Mouse (Mus musculus): ENCODE measurements around the gene Serpina6. TPM values are rescaled to one million over a fixed set of nuclear protein-coding genes. Genes with fewer than 3 reads are reported as not detected.
"Not testable (repeated sequence)": the region's sequence is repeated elsewhere in the genome, so short reads cannot be mapped to it uniquely, and the experiment has no call there.

Gene Serpina6
- total and polyA plus RNA-seq, 2 experiments from 2014 or later: not detected

DNA sequence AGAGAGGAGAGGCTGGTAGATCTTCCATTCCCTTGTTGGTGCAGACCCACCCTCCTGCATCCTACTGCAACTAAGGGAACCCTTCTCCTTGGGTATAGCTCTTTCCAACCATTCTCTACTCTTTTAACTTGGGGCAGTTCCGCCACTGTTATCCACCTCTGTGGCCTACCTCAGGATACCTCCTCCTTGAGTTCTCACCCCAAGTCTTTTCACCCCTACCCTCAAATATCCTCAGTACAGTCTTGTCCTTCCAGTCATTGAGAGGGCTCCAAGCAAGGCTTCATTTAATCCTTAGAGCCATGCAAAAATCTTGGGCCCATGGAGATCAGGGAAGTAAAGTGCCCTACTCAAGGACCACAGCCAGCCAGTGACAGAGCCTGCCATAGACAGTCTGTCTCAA, 19.0 kb upstream of the Serpina6 start, which contains the start of gene Serpina16:
TSS of gene Serpina16 (minus strand) at position 101 of the 400 bp plus-strand sequence.
- no peak within 1 kb of the TSS for H3K27ac ChIP-seq
- DNase-seq (ENCODE audit: low spot score) (no peak), ATAC-seq (no peak)

DNA sequence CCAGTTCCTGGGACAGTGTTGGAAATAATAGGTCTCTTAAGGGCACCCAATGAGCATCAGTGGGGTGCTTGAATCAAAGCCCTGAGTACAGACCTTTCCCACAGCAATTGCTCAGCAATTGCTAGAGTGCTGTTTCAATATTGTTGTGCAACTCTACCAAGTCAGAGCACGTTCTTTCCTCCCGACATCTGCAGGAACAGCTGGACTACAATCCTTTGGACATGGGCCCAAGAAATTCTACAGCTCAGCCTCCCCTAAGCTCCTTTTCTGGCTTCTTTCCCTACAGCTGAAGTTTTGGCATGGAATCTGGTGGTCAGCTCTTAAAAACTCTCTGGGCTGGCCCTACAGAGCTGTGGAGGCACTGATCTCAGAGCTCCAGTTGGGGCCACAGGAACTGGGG, 16.2 kb upstream of the Serpina6 start:
- WGBS: 67% methylated on average over 2 of the region's 2 CpGs
- no peak overlapping the region for H3K9ac ChIP-seq (replicated peaks; ENCODE audit: low read length)
- no peaks in the 10 kb centered on the region for H3K36me3 ChIP-seq (ENCODE audit: insufficient read depth, low read length)
- no peak overlapping the region for H3K4me3 ChIP-seq (ENCODE audit: low read length)
- ATAC-seq: no peak
- no peak overlapping the region for H3K27ac ChIP-seq
- H3K27me3 ChIP-seq (ENCODE audit: insufficient read depth, low read length): no peaks in the 10 kb centered on the region
- peaks cover 2% of the 10 kb centered on the region; the same call in 1 of the 2 replicates for H3K4me1 ChIP-seq (ENCODE audit: insufficient read depth, low read length)
- no peak for TF ChIP-seq CTCF (IDR thresholded peaks at IDR 0.05; ENCODE audit: low read depth)
- DNase-seq (ENCODE audit: low spot score): peak; percentile 31
- no peaks in the 10 kb centered on the region for H3K9me3 ChIP-seq (ENCODE audit: low read length)
- H3K4me2 ChIP-seq (ENCODE audit: low read depth, low read length): no peak overlapping the region

More for the DNA sequence above, 19.0 kb upstream of the Serpina6 start, which contains the start of gene Serpina16:
- Histone ChIP-seq H3K9me3 (ENCODE audit: low read length) (no peaks in the 10 kb centered on the region), H3K9ac (replicated peaks; ENCODE audit: low read length) (no peak within 1 kb of the TSS), H3K36me3 (ENCODE audit: insufficient read depth, low read length) (no peaks in the 10 kb centered on the region), H3K4me3 (ENCODE audit: low read length) (no peak within 1 kb of the TSS), H3K27me3 (ENCODE audit: insufficient read depth, low read length) (no peaks in the 10 kb centered on the region), H3K4me2 (ENCODE audit: low read depth, low read length) (no peak within 1 kb of the TSS), H3K4me1 (ENCODE audit: insufficient read depth, low read length) (no peaks in the 10 kb centered on the region)
- no peak for TF ChIP-seq CTCF (IDR thresholded peaks at IDR 0.05; ENCODE audit: low read depth)
- 95% methylated on average over 1 of the region's 1 CpGs for WGBS

DNA sequence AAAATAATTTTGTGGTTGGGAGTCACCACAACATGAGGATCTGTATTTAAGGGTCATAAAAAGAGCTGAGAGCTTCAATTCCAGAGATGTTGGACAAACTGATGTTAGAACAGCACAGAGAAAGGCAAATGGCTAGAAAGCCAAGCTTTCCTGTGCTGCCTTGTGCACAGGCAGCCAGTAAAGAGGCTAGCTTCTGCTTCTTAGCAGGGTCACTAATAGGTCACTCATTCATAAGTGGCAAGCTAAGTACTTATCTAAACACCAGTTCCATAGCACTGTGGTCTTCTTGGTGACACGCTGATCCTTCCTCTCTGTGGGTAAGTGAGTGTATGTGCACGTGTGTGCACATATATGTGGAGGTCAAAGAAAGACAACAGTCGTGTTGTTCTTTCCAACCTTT, 14.5 kb upstream of the Serpina6 start:
- H3K4me1 ChIP-seq (ENCODE audit: insufficient read depth, low read length): peaks cover 2% of the 10 kb centered on the region; the same call in 1 of the 2 replicates
- H3K36me3 ChIP-seq (ENCODE audit: insufficient read depth, low read length): no peaks in the 10 kb centered on the region
- H3K4me2 ChIP-seq (ENCODE audit: low read depth, low read length): no peak overlapping the region
- ATAC-seq (no peak), DNase-seq (ENCODE audit: low spot score) (no peak)
- no peak overlapping the region for H3K9ac ChIP-seq (replicated peaks; ENCODE audit: low read length)
- H3K9me3 ChIP-seq (ENCODE audit: low read length): no peaks in the 10 kb centered on the region
- WGBS: 84% methylated on average over 3 of the region's 3 CpGs
- no peak overlapping the region for H3K27ac ChIP-seq
- TF ChIP-seq CTCF (IDR thresholded peaks at IDR 0.05; ENCODE audit: low read depth): no peak
- no peaks in the 10 kb centered on the region for H3K27me3 ChIP-seq (ENCODE audit: insufficient read depth, low read length)
- H3K4me3 ChIP-seq (ENCODE audit: low read length): no peak overlapping the region

DNA sequence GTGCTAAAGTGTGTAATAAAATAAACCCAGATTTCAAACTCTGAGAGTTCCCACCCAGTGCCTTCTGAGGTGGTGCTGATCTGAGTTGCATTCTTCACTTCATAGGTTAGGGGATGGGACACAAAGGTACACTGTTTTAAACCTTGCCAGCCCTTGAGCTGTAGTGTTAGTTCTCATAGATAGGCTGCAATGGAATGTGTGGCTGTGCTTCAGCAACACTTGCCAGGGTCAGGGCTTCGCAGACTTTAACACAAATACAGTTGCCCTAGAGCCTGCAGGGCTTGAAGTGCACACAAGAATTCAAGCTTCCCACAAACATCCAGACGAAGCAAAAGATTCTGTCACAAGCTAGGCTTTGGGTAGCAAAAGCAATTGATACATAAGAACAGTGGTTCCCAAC, 14.0 kb upstream of the Serpina6 start:
- H3K27me3 ChIP-seq (ENCODE audit: insufficient read depth, low read length): no peaks in the 10 kb centered on the region
- H3K27ac ChIP-seq: no peak overlapping the region
- no peak overlapping the region for H3K4me2 ChIP-seq (ENCODE audit: low read depth, low read length)
- no peak overlapping the region for H3K9ac ChIP-seq (replicated peaks; ENCODE audit: low read length)
- ATAC-seq (no peak), DNase-seq (ENCODE audit: low spot score) (no peak)
- no peak for TF ChIP-seq CTCF (IDR thresholded peaks at IDR 0.05; ENCODE audit: low read depth)
- no peaks in the 10 kb centered on the region; the same call in 1 of the 2 replicates for H3K9me3 ChIP-seq (ENCODE audit: low read length)
- 63% methylated on average over 2 of the region's 2 CpGs for WGBS
- H3K36me3 ChIP-seq (ENCODE audit: insufficient read depth, low read length): no peaks in the 10 kb centered on the region
- no peak overlapping the region for H3K4me3 ChIP-seq (ENCODE audit: low read length)
- H3K4me1 ChIP-seq (ENCODE audit: insufficient read depth, low read length): peaks cover 2% of the 10 kb centered on the region; the same call in 1 of the 2 replicates

DNA sequence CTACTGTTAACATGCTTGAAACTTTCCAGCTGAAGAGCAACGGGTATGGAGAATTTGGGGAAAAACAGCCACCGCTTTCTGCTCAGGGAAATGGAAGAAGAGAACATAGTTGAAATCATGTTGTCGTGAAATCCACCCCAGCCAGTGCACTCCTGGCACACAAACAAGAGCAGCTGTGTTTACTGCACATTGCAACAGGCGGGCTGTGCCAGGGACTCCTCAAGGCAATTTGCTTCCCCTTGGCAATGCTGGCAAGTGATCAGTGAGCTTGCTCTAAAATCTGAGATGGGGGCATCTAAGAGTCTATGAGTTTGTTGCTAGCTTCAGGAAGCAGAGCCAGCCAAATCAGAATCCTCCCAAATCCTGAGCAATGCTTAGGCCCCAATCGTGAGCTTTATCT, 13.3 kb upstream of the Serpina6 start:
- H3K27ac ChIP-seq: no peak overlapping the region; the same call in 1 of the 2 replicates
- WGBS: 47% methylated on average over 5 of the region's 5 CpGs
- ATAC-seq: peak; percentile 73

DNA sequence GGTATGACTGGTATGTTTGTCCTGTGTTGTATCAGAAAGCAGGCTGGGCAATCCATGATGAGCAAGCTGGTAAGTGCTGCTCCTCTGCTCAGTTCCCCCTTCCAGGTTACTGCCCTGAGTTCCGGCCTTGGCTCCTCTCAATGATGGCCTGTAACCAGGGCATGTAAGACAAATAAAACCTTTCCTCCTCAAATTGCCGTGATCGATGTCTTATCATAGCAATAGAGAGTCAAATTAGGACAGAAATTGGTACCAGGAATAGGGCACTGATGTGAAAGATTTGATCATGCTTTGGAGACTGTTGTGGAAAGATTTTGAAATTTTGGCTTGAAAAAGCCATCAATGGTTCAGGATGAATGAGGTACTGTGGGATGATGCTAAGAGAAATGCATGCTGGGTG, 8.3 kb upstream of the Serpina6 start:
- no peak overlapping the region for H3K27ac ChIP-seq
- H3K4me2 ChIP-seq (ENCODE audit: low read depth, low read length): no peak overlapping the region
- ATAC-seq (no peak), DNase-seq (ENCODE audit: low spot score) (no peak)
- no peak for TF ChIP-seq CTCF (IDR thresholded peaks at IDR 0.05; ENCODE audit: low read depth)
- no peaks in the 10 kb centered on the region for H3K36me3 ChIP-seq (ENCODE audit: insufficient read depth, low read length)
- H3K9me3 ChIP-seq (ENCODE audit: low read length): no peaks in the 10 kb centered on the region; the same call in 1 of the 2 replicates
- 90% methylated on average over 3 of the region's 3 CpGs for WGBS
- H3K4me1 ChIP-seq (ENCODE audit: insufficient read depth, low read length): no peaks in the 10 kb centered on the region
- no peak overlapping the region for H3K4me3 ChIP-seq (ENCODE audit: low read length)
- H3K27me3 ChIP-seq (ENCODE audit: insufficient read depth, low read length): no peaks in the 10 kb centered on the region
- no peak overlapping the region for H3K9ac ChIP-seq (replicated peaks; ENCODE audit: low read length)

More for the DNA sequence above, 13.3 kb upstream of the Serpina6 start:
- Histone ChIP-seq H3K4me2 (ENCODE audit: low read depth, low read length) (no peak overlapping the region), H3K9me3 (ENCODE audit: low read length) (no peaks in the 10 kb centered on the region; the same call in 1 of the 2 replicates), H3K36me3 (ENCODE audit: insufficient read depth, low read length) (no peaks in the 10 kb centered on the region), H3K4me3 (ENCODE audit: low read length) (no peak overlapping the region), H3K27me3 (ENCODE audit: insufficient read depth, low read length) (no peaks in the 10 kb centered on the region), H3K9ac (replicated peaks; ENCODE audit: low read length) (no peak overlapping the region), H3K4me1 (ENCODE audit: insufficient read depth, low read length) (peaks cover 2% of the 10 kb centered on the region; the same call in 1 of the 2 replicates)
- peak; percentile 82 for DNase-seq (ENCODE audit: low spot score)
- no peak for TF ChIP-seq CTCF (IDR thresholded peaks at IDR 0.05; ENCODE audit: low read depth)

DNA sequence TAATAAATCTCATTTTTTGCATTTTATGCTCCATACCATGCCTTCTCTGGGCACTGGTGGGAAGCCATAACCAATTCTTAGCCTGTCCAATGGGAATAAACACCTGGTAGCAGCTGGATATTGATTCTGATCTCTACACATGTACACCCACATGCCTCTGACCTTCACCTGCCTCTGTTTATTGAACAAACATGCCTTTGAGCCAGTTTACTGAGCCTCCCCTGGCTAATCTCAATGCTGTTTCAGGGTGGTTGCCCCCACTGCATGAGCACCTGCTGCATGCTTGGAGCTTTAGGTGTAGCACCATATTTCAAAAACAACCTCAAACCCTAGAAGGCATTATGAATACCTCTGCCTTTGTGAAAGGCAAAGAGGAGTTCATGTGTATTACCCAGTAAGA, 5.0 kb upstream of the Serpina6 start:
- H3K9me3 ChIP-seq (ENCODE audit: low read length); H3K9ac ChIP-seq (replicated peaks; ENCODE audit: low read length); DNase-seq (ENCODE audit: low spot score); H3K4me2 ChIP-seq (ENCODE audit: low read depth, low read length); H3K27me3 ChIP-seq (ENCODE audit: insufficient read depth, low read length); H3K27ac ChIP-seq; H3K4me3 ChIP-seq (ENCODE audit: low read length); H3K4me1 ChIP-seq (ENCODE audit: insufficient read depth, low read length); H3K36me3 ChIP-seq (ENCODE audit: insufficient read depth, low read length); ATAC-seq: not testable (repeated sequence)

Data from hindbrain, postnatal 0 days (tissue).